Mouse (Mus musculus) small intestine, adult 2 months (tissue): ENCODE results near the gene Kpna7. TPM values are rescaled to one million over a fixed set of nuclear protein-coding genes. Genes with fewer than 3 reads are reported as not detected.

Experiments used
- H3K27ac ChIP-seq: fragments of 200-500 bp; 2 replicates; pipeline ENCODE4 v1.5.1; 2012; ENCODE audit warnings: low read depth, low read length, control low read depth, inconsistent platforms; ENCODE audit not compliant: insufficient read depth
- H3K27me3 ChIP-seq: fragments of 200-500 bp; 2 replicates; pipeline ENCODE4 v1.6.1; 2012; ENCODE audit warnings: mild to moderate bottlenecking, moderate library complexity, low read length, inconsistent platforms; ENCODE audit not compliant: control insufficient read depth, insufficient read depth
- H3K36me3 ChIP-seq: fragments of 200-500 bp; 2 replicates; pipeline ENCODE4 v1.6.1; 2012; ENCODE audit warnings: mild to moderate bottlenecking, low read length, control low read depth, inconsistent platforms; ENCODE audit not compliant: control insufficient read depth, insufficient read depth
- H3K4me1 ChIP-seq: fragments of 200-500 bp; 2 replicates; pipeline ENCODE4 v1.6.1; 2012; ENCODE audit warnings: low read length, inconsistent platforms, mixed read lengths; ENCODE audit not compliant: control insufficient read depth, insufficient read depth, insufficient read length
- H3K4me3 ChIP-seq: fragments of 200-500 bp; 2 replicates; pipeline ENCODE4 v1.5.1; 2012; ENCODE audit warnings: low read depth, mild to moderate bottlenecking, control low read depth, inconsistent platforms, low read length, moderate library complexity
- CTCF ChIP-seq: fragments of 200-500 bp; IDR thresholded peaks from 2 replicates; pipeline ENCODE4 v1.5.1; 2012; ENCODE audit warnings: low read depth, mild to moderate bottlenecking, control low read depth, inconsistent platforms, low read length, moderate library complexity, mixed read lengths; ENCODE audit not compliant: insufficient replicate concordance, insufficient read length; ENCODE audit errors: extremely low read depth
- POLR2A ChIP-seq: fragments of 200-500 bp; IDR thresholded peaks from 2 replicates; pipeline ENCODE4 v1.6.1; 2012; ENCODE audit warnings: low read depth, mild to moderate bottlenecking, control low read depth, inconsistent platforms, low read length, moderate library complexity
- WGBS: fragments of 180-500 bp; shearing (Covaris S2); methylation state at CpG from one replicate; pipeline ENCODE4 v1.1.7; 2018; 5-methylcytosine and 5-hydroxymethylcytosine counted together
- polyA plus RNA-seq: library from polyadenylated mRNA; depleted of rRNA; stranded (reverse); fragments of >200 nt; gene quantifications from 2 replicates; pipeline ENCODE4 v1.2.3, GENCODE M21; 2012

Kpna7 gene
- polyA plus RNA-seq, 1 experiment = not detected

DNA sequence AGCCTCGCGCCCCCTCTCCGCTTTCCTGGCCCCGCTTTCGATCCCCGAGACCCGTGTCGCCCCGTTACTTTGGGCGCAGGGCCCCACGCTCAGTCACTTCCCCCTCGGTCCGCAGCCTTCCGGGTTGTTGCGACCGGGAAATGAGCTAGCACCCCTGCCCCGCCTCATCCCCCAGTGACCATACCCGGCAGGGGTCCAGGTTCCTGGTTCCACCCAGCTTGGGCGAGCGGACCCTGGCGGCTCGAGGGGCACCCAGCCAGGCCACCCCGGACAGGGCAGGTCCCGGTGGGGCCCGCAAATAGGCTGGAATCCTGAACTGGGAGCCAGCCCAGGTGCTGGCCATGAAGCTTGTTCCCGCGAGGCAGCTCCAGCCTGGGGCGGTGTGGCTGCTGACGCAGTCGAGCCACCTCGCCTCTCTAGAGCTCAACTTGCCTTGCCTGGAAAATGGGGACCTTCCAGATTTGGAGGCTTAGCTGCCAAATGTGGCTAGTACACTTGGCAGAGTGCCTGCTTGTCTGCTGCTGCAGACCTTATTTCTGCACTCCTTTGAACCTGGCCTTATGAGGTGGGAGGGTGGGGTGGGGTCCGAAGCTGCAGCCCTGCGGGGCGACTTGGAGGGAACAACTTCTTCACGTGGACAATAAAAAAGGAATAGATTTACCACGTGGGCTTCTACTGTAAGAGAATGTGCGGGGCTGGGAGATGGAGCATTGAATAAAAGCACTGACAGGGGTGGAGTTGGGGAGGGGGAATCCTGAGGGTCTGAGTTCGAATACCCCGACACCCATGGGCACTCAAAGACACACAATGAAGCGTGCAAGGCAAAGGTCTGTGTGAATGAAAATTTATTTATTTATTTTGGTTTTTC, 31.0 kb upstream of the Kpna7 start:
- H3K4me1 ChIP-seq = peaks cover 20% of the 10 kb centered on the region
- WGBS = 6% methylated on average over 40 of the region's 40 CpGs
- peak overlapping the region; percentile 92 for H3K27ac ChIP-seq
- TF ChIP-seq CTCF (no peak), POLR2A (no peak)
- H3K27me3 ChIP-seq = no peaks in the 10 kb centered on the region
- peaks cover 4% of the 10 kb centered on the region; the same call in 1 of the 2 replicates for H3K36me3 ChIP-seq
- H3K4me3 ChIP-seq = peak overlapping the region; percentile 99

DNA sequence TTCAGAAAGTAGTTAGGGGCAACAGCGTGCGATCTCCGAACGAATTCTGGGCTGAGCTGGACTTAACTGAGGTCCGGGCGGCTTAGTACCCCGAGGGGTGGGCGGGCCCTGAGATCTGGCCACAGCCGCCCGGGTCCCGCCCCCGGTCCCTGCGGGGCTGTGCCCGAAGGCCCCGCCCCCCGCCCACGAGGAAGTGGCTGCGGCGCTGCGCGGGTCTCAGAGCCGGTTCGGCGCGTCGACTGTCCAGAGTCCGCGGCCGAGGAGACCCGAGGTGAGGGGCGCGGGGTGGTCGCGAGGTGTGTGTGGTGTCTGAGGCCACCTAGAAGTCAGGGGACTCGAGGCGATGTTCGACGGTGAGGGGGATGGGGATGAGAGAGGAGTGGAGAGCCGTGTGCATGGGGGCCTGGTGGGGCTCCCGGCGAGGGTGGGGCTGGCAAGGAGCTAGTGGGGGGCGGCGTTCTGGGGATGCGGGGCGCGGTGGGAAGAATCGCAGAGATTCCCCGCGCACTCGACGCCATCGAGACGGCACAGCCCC, 30.3 kb upstream of the Kpna7 start, which contains the start of gene Arpc1b:
Gene Arpc1b, plus strand, starts transcription at position 145 of the 535 bp plus-strand sequence.
- H3K27ac ChIP-seq = peak within 1 kb of the TSS; percentile 92
- no peak for TF ChIP-seq CTCF
- peak; percentile 38; the same call in 1 of the 2 replicates for TF ChIP-seq POLR2A
- peaks cover 9% of the 10 kb centered on the region; the same call in 1 of the 2 replicates for H3K36me3 ChIP-seq
- H3K4me3 ChIP-seq = peak within 1 kb of the TSS; percentile 99
- WGBS = under 1% methylated on average over 52 of the region's 53 CpGs
- no peaks in the 10 kb centered on the region for H3K27me3 ChIP-seq
- H3K4me1 ChIP-seq = peaks cover 18% of the 10 kb centered on the region

- Histone ChIP-seq H3K36me3 (peaks cover 14% of the 10 kb centered on the region; the same call in 1 of the 2 replicates), H3K4me3 (peak overlapping the region; percentile 99), H3K27ac (peak overlapping the region; percentile 53), H3K4me1 (peaks cover 17% of the 10 kb centered on the region), H3K27me3 (no peaks in the 10 kb centered on the region)
- WGBS = 5% methylated on average over 2 of the region's 2 CpGs
- TF ChIP-seq POLR2A (no peak), CTCF (no peak)
Measured at GRCm38 (mm10) chr5:145113416-145113815, 29.6 kb upstream of the Kpna7 start.

GRCm38 (mm10) chr5:145112566-145112965, 28.7 kb upstream of the Kpna7 start:
- H3K27ac ChIP-seq = no peak overlapping the region
- WGBS = 88% methylated on average over 8 of the region's 8 CpGs
- no peaks in the 10 kb centered on the region for H3K27me3 ChIP-seq
- peaks cover 13% of the 10 kb centered on the region for H3K4me1 ChIP-seq
- no peak for TF ChIP-seq CTCF
- peaks cover 22% of the 10 kb centered on the region for H3K36me3 ChIP-seq
- H3K4me3 ChIP-seq = no peak overlapping the region

GRCm38 (mm10) chr5:145110401-145110800, 26.6 kb upstream of the Kpna7 start:
- 89% methylated on average over 6 of the region's 6 CpGs for WGBS
- H3K27ac ChIP-seq = no peak overlapping the region
- no peak overlapping the region for H3K4me3 ChIP-seq
- H3K36me3 ChIP-seq = peaks cover 39% of the 10 kb centered on the region
- TF ChIP-seq CTCF (no peak), POLR2A (no peak)
- peaks cover 11% of the 10 kb centered on the region for H3K4me1 ChIP-seq
- H3K27me3 ChIP-seq = no peaks in the 10 kb centered on the region

GRCm38 (mm10) chr5:145105694-145106275, 22.0 kb upstream of the Kpna7 start:
- Histone ChIP-seq H3K36me3 (peaks cover 71% of the 10 kb centered on the region), H3K27me3 (no peaks in the 10 kb centered on the region), H3K4me3 (no peak overlapping the region), H3K4me1 (peaks cover 25% of the 10 kb centered on the region), H3K27ac (peak overlapping the region; percentile 89)
- 50% methylated on average over 9 of the region's 9 CpGs for WGBS
- no peak for TF ChIP-seq CTCF
- no peak for TF ChIP-seq POLR2A

DNA sequence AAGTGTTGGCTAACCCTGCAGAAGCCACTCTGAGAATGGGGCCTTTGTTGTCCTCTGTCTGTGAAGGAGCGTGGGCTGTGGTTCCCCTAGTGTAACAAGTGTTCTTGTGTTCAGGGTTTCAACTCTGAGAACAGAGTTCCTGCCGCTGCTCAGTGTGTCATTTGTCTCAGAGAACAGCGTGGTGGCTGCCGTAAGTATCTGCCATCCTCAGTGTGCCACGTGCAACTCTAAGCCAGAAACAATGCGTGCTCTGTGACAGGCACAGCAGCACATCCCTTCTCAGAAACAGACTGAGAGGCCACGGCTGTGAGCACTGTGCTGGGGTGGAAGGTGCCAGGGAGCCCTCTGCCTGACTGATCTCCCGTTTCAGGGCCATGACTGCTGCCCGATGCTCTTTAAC, 20.5 kb upstream of the Kpna7 start:
- H3K36me3 ChIP-seq = peaks cover 74% of the 10 kb centered on the region
- peaks cover 34% of the 10 kb centered on the region for H3K4me1 ChIP-seq
- TF ChIP-seq POLR2A (no peak), CTCF (no peak)
- no peak overlapping the region for H3K27ac ChIP-seq
- no peaks in the 10 kb centered on the region for H3K27me3 ChIP-seq
- no peak overlapping the region for H3K4me3 ChIP-seq
- 93% methylated on average over 9 of the region's 9 CpGs for WGBS
